Mouse (Mus musculus) layer of hippocampus, adult 11-12 months (tissue): ENCODE data around the gene Eya4.

Source experiments
- DNase-seq: peaks from one replicate; pipeline ENCODE4 v3.0.0; 2022; ENCODE audit warnings: low spot score

Eya4 gene

DNA sequence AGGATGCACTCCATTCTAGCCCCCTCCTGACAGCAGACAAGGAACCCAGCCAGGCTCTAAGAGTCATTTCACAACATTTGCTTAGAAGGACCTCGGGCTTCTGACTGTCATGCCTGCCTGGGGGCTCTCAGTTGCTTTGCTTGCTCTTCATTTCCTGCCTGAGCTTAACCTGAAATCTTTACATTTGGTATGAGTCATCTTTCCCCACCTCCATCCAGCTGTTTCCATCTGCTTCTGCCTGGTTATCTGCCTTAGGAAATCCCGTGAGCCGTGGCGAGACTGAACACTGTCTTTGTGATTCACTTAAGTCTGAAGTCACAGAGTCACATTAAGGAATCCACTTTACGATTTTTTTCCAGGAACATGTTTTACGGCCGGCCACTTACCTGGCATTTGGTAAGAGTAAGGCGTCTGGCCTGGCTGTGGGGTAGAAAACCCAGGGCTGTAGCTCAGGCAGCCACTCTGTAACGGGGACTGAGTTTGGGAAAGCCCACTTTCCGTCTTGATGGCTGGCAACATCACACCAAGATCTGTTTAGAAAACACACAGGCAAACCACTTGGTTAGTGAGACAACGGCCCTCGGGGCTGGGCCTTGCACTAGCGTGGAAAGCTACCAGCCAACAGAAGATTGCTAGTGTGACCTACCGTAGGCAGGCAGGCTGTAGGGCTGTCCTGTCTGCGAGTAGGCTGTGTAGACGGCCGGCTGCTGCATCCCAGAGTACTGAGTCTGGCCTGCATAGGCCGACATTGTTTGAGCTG, 193.5 kb downstream of the Eya4 start:
- DNase-seq = no peak

DNA sequence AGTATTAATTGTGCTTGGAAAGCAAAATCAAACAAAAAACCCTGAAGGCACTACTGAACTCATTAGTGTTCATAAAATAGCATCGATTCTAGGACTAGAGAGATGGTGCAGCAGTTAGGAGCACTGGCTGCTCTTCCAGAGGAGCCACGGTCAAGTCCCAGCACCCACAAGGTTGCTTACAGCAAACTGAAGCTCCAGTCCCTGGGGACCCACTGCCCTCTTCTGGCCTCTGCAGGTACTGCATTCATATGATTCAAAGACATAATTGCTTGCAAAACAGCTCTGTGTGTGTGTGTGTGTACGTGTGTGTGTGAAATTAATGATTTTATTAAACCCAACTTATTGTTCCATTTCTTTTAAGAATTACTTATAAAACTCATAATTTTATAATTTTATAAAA, 200.2 kb downstream of the Eya4 start:
- no peak for DNase-seq

DNA sequence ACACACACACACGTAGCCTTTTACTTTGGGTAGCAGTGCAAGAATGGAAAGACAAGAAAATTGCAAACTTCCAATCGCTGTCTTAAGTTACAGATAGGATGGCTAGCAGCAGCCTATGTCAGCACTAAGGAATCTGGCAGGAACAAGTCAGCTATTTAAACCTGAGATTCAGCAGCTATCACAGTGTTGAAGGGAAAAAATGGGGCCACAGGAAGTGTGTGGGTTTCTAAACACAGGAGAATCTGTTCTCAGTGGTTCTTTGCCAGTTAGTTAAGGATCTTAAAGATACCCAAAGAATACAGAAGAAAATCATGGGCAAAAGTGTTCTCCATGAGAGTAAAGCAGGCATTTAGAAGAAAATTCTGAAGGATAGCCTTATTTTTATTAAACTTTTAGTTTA, 206.0 kb downstream of the Eya4 start:
- no peak for DNase-seq

DNA sequence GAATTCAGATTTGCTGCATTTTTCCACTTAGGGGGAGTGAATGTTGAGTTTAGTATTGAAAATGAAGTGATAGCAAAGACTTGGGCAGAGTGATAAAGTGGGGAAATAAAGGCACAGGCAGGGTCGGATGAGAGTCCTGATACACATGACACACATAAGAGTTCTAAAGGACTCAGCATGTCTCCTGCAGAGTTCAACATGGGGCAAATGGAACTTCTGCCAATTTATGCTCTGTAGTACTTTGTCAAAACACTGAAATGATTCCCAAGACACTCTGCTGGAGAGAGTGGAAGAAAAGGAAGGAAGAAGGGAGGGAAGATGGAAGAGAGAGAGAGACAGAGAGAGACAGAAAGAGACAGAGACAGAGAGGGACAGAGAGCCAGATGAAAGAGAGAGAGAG, 222.6 kb downstream of the Eya4 start:
- no peak for DNase-seq

DNA sequence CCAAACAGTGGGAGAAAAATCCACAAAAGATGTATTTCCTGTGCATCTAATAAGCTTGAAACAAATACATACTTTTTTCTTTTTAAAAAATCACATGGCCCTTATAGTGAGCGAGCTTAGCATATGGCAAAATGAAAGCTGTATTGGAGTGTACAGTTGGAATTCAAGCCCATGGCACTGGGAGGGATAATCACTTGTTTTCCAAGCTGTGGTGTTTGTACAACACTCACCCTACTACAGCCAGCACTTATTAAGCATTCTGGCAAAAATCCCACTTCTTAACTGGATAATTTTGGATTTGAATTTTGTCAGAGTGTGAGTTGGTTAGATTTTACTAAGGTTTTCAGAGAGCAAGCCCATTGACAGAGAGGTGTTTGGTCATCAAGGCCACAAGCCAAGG, 223.4 kb downstream of the Eya4 start:
- no peak for DNase-seq

DNA sequence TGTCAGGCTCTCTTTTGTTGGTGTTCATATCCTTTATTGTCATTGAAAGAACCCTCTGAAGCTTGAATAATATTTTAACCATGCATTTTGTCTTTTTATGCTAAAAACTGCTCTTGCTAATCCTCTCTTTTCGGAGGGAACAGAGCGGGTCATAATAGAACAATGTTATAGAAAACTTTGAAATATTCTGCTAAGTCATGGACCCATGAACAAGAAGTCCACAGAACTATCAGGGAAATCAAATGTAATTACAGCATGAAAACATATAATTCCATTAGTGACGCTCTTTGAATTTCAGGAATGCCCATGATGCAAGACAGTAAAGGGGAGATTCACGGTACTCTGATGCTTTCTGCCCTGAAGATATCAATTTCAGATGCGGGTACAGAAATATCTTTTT, 224.1 kb downstream of the Eya4 start:
- no peak for DNase-seq

DNA sequence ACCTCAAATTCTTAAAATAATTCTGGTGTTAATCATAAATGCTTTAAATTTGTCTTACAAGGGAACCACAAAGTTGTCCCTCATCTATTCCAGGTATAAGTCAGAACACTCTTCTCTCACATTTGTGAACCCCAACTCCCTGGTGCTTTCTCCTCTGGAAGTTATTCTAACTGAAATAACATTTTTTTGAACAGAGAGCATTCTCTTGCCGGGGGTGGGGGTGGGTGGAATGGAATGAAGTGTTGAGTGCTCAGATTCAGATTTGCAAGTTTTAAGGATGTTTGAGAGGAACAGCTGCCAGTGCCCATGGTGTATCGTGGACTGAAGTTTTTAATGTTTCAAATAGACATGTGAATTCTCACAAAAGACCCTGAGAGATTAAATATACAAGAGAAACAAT, 230.1 kb downstream of the Eya4 start:
- no peak for DNase-seq

DNA sequence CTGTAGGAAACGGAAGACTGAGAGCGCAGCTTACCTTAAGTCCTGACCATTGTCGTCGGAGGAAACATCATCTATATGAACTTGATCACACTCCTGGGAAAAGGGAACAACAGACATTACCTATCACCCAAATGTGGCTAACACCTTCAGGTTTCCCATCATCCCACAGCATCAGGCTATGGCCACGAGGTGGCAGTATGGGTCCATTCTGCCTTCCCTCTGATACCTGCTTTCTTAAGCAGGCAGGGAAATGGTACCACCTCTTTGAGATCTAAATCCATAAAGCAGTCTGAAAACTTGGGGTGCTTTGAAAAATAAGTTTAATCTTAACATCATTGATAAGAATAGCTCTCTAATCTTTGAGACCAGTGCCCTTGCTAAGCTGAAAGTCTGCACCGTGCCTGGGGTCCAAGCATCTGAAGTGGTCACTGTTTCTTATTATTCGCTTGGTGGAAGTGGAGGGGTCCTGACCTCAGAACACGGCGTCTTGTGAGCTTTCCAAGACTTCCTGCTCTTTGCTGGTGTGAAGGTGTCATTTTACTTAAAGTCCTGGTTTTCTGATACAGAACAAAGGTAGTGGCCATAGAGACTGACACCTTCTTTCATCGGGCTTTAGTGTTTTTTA, 233.7 kb downstream of the Eya4 start:
- DNase-seq = peak; percentile 83

DNA sequence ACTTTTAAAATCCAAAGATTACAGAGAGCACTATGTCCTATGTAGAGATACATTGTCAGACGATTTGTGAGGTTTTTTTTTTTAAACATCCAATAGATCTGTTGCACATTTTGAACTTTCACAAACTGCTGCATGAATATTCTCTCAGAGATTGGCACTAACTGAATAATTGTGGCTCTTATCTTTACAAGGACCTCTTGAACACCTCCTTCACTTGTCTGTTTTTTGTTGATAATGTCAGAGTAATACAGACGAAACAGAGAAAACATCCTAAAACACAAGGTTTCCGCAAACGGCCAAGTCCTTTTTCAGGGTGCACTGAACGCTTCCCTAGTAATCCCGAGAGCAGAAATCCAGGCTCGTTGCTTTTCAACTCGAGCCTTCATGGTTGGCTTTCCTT, 234.5 kb downstream of the Eya4 start:
- no peak for DNase-seq

DNA sequence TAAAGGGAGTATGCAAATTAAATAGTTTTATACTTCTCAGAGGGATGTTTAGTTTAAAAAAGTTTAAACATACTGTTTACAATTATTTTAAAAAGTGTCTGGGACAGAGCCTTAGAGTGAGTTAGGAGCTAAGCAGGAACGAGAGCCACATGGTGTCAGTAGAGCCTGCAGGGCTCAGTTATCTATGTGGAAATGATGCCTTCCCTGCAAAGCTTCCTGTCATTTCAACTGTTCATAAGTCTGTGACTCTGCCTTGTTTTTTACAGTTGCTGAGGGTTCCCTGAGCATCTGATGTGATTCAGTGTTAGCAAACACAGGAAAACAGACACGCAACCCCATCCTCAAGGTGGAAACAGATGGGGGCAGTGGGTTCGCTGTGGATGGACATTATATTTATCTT, 235.3 kb downstream of the Eya4 start:
- no peak for DNase-seq

DNA sequence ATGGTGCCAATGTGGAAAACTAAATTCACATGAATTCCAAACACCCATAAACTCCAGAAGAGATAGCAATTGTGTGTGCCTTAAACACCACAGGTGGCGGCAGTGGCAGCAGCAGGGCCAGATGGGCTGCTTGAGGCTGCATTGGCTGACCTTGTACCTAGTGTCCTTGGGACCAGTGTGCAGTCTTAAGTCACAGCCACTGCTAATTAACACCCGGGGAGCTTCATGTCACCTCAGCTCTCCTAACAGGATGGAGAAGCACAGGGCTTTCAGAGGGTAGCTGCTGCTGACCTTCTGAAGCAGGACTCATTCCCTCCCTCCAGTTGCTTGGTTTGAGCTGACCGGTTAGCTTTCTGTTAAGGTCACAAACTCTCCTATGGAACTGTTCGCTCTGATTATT, 242.5 kb downstream of the Eya4 start:
- DNase-seq = no peak

DNA sequence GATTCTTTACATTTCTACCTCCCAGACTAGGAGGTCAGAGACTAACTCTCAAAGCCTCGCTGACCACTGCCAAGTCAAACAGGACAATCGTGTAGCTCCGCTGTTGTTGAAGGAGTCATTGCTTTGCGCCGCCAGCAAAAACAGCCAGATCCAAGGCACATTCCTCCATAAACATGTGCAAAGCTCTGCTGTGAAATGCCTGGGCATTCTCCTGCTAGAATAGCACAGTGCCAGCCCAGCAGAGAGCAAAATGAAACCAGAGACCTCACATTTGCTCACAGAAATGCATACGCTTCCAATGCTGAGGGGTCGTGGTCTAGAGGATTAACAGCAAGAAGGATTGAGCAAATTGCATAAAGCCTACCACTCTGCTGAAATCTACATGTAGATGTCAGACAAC, 258.1 kb downstream of the Eya4 start:
- DNase-seq = no peak

DNA sequence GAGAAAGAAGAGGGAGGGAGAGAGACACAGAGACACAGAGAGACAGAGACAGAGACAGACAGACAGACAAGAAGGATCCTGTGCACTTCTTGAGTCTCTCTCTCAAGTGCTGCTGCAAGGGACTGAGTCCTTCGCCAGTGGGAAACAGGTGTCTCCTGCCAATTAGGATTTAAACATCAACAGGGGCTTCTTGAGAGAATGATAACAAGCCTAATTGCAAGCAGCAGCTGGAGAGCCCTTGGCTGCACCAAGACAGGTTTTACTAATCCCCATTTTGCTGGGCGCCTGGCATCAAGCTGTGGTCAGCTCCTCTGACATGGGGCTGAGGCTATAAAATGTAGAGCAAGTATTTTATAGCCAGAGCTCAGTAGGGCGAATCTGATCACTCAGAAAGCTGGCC, 259.0 kb downstream of the Eya4 start:
- no peak for DNase-seq

DNA sequence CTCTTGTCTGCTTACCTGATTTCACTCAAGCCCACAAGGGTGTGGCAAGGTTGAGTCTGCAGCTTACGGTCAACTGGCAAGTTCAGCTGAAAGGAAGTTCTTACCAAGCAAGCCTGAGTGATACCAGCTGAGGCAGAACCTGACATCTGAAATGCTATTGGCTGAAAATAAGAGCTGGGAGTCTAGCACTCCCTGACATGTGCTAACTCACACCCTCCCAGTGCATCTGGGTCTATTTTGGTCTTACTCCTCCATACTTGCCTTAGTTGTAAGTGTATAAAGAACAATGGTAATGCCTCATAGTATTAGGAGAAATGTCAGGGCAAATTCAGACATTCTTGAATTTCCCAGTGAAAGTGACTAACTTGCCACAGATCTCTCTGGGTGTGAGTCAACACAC, 260.3 kb downstream of the Eya4 start:
- no peak for DNase-seq

DNA sequence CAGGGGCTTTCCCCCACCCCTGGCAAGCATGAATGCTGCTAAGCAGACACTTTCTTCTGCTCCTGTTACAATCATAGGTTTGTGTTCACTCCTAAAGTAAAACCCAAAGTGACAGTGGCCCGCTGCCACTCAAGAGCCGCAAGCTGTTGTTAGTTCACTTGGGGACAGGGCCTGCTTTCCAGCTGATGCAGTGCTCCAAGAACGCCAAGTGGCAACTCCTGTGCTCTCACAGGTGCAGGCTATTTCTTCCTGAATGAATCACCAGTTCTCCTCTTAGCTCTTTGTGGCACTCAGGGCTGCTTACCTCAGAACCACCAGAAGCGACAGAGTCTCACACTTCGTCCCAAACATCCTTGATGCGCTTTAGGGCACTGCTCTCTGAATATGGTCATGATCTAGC, 261.3 kb downstream of the Eya4 start:
- DNase-seq = no peak

DNA sequence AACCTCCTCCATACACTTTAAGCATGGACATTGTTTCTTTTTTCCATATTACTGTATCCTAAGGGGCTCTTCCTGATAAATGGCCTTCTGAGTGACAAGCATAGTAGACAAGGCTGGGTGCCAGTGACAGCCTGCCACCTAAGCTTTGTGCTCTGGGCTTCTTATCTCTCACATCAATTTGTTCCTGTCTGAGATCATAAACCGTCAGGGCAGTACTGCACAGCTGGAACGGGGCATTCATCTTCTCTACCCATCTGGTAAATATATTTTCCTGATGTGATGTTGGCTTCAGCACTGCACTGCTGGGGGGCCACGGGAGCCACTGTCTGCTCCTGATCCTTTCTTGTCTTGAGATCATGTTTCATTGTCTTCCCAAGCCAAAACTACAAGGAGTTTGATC, 261.8 kb downstream of the Eya4 start:
- DNase-seq = no peak

DNA sequence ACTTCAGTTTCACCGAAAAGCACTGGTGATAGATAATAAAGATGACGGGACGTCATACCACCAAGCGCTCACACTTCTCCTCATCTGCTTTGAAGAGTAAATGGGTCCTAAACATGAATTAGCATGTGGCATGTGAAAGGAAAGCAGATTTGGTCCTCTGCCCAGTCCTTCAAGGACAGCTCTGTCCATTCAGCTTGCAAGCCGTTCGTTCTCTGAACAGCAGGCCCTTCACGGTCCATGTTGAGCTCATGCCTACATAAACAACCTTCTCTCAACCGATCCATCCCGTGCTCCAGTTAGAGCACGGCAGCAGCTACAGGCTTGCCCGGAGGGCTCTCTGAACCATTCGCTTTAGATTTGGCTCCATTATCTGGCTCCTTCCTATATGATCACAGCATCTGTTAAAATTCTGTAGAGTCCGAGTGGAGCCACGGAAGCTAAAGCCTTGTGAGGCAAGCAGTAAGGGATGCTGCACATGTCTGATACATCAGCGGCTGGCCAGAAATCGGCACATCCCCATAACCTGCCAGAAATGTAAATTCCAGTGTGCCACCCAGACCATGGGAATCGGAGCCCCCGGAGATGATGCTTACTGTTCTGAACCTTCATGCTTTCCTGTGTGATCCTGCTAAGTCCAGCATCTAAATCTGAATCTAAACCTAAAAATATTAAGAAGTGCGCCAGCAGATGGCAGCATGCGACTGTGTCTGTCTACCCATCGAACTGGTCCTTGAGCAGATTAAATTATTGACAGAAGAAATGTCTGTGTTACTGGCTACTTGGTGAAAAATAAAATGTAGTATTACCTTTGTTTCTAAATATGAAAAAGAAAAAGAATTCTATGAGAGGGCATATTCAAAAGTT, 264.0 kb downstream of the Eya4 start:
- peak; percentile 87 for DNase-seq

DNA sequence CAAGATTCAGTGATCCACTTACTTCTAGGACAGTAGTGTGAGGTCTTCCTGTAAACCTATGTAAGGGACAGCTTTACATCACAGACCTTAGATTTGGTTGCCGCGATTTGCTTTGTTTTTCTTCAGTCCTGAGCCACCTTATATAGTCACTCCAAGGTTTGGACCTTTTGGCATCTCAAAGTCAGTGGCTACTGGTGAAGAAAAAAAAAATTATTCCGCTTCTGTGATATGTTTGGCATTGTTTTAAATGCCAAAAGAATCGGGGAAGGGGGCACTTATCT, 269.1 kb downstream of the Eya4 start:
- no peak for DNase-seq

DNA sequence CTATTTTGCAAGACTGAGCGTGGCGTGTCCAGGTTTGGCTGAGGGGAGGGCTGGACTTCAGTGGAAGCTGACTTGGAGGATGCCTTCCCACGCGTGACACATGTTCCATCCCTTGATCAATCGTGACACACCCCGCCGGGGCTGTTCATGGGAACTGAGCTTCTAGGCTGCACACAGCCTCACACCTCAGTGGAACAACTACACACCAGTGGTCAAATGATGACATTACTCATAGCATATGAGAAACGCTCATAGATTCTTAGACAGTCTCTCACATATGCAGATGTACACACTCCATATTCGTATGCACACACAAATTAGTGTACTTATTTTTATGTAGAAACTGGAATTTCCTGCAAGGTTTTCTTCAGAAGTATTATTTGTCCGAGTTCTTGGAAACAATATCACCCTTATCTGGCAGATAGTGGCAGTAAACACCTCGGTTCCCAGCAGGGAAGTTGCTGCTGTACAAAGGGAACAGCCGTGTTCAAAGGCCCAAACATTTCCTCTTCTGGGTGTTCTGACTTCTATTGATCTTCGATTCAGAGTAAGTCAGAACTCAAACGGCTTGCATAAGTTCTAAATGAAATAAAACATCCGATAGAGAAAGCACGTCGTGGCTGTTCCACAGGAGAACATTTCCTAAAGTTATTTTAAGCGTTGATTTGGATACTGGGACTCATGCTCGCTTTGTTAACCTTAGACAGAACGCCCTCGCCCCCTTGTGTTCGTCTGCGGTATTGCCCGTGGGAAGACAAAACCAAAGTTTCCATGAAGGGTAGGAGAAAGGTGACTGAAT, 269.6 kb downstream of the Eya4 start:
- DNase-seq = peak; percentile 84

DNA sequence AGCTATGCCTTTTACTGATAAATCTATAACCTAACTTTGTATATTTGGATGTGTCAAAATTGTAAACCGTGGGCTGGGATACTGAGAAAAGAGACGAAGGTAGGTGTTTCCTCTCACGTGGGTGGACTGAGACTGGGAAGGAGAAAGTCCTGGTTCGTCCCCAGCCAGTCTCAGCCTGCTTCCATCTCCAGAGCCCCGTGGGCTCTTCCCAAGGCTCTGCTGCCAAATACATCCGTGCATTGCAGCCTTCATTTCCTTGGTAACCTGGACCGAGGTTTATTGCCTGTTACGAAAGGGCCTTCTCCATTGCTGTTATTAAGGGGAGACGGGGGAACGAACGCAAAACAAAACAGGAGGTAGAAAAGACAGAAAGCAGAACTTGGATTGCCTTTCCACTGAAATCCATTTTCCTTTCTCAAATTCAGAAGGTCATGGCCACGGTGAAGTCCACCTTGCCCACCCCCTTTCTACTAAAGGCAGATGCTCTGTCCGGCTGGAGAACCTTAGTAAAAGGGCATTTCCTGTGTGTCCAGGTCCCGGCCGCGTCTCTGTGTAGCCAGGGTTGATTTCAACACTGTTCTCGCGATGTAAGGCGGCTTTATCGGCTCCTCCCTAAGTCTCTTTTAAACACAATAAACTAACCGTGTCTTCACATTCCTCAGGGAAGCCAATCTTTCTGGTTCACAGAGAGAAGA, 273.7 kb downstream of the Eya4 start:
- DNase-seq = no peak

DNA sequence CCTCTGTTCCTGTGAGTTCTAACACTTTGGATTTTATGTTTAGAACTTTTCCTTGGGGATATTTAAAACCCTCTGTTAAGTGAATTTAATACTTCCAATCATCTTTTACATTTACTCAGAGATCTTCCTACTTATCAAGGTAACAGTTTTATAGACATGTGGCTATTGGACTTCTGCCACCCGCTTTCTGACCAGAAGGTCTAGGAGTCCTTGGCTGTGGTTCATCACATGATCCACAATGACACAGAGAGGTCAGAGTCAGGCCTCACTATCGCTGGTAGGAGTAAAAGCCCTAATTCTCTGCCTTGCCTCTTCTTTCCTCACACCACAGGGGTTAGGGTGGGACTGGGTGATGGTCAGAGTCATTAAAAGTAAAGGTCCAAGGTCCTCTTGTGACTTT, 277.2 kb downstream of the Eya4 start:
- no peak for DNase-seq

DNA sequence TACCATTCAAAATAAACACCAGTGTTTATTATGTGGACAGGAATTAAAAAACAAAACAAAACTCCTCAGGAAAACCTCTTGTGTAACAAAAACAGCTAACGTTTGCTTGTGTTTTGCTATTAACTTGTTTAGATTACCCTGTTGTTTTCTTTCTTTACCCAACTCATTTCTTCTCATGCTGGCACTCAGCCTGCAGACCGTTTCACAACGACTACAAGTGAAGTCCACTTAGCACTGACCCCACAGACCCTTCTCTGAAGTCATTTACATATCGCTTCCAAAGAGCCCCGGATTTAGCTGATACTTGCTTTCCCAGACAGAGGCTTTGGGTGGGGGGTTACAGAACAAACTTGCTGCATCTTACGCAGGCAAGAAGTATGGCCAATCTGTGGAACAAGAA, 286.9 kb downstream of the Eya4 start:
- DNase-seq = no peak
